Mouse (Mus musculus): ENCODE results near the gene Elavl3.
A peak's percentile ranks its signal among the peaks of the same experiment; 100 is the strongest.

Elavl3 gene

GRCm38 (mm10) chr9:22058011-22058424 lies 6.2 kb upstream of the Elavl3 start:
- no peak for DNase-seq (ENCODE audit: low read depth, low spot score)

GRCm38 (mm10) chr9:22057031-22057517 lies 5.3 kb upstream of the Elavl3 start:
- DNase-seq (ENCODE audit: low read depth, low spot score): no peak

- no peak for DNase-seq (ENCODE audit: low read depth, low spot score)
Measured at GRCm38 (mm10) chr9:22056303-22056910, 4.6 kb upstream of the Elavl3 start.

GRCm38 (mm10) chr9:22055713-22056112 lies 3.9 kb upstream of the Elavl3 start:
- no peak for DNase-seq (ENCODE audit: low read depth, low spot score)

GRCm38 (mm10) chr9:22054411-22055076 lies 2.7 kb upstream of the Elavl3 start:
- DNase-seq (ENCODE audit: low read depth, low spot score): peak; percentile 96

- DNase-seq (ENCODE audit: low read depth, low spot score): peak; percentile 47
Measured at GRCm38 (mm10) chr9:22053657-22054056, 1.8 kb upstream of the Elavl3 start.

GRCm38 (mm10) chr9:22051161-22051957 lies 464 bp downstream of the Elavl3 start:
- DNase-seq (ENCODE audit: low read depth, low spot score): no peak

GRCm38 (mm10) chr9:22050351-22050889 lies 1.4 kb downstream of the Elavl3 start:
- DNase-seq (ENCODE audit: low read depth, low spot score): peak; percentile 89

GRCm38 (mm10) chr9:22049721-22050270 lies 2.0 kb downstream of the Elavl3 start:
- no peak for DNase-seq (ENCODE audit: low read depth, low spot score)

- DNase-seq (ENCODE audit: low read depth, low spot score): no peak
Measured at GRCm38 (mm10) chr9:22049315-22049714, 2.5 kb downstream of the Elavl3 start.

GRCm38 (mm10) chr9:22047329-22047728 lies 4.5 kb downstream of the Elavl3 start:
- DNase-seq (ENCODE audit: low read depth, low spot score): no peak

GRCm38 (mm10) chr9:22041832-22042231 lies 10.0 kb downstream of the Elavl3 start:
- peak; percentile 65 for DNase-seq (ENCODE audit: low read depth, low spot score)

GRCm38 (mm10) chr9:22037826-22038225 lies 14.0 kb downstream of the Elavl3 start:
- no peak for DNase-seq (ENCODE audit: low read depth, low spot score)

- no peak for DNase-seq (ENCODE audit: low read depth, low spot score)
Measured at GRCm38 (mm10) chr9:22035300-22036044, 16.4 kb downstream of the Elavl3 start.

- DNase-seq (ENCODE audit: low read depth, low spot score): no peak
Measured at GRCm38 (mm10) chr9:22030386-22030785, 21.4 kb downstream of the Elavl3 start.

GRCm38 (mm10) chr9:22028467-22028866 lies 23.4 kb downstream of the Elavl3 start:
- DNase-seq (ENCODE audit: low read depth, low spot score): no peak

GRCm38 (mm10) chr9:22024592-22024991 lies 27.2 kb downstream of the Elavl3 start:
- DNase-seq (ENCODE audit: low read depth, low spot score): no peak

- DNase-seq (ENCODE audit: low read depth, low spot score): no peak
Measured at GRCm38 (mm10) chr9:22017208-22017825, 34.5 kb downstream of the Elavl3 start.

- DNase-seq (ENCODE audit: low read depth, low spot score): no peak
Measured at GRCm38 (mm10) chr9:22016245-22016644, 35.6 kb downstream of the Elavl3 start.

GRCm38 (mm10) chr9:22012731-22013130 lies 39.1 kb downstream of the Elavl3 start:
- DNase-seq (ENCODE audit: low read depth, low spot score): no peak

- DNase-seq (ENCODE audit: low read depth, low spot score): no peak
Measured at GRCm38 (mm10) chr9:22011055-22011454, 40.8 kb downstream of the Elavl3 start.
